Mouse (Mus musculus) large intestine, adult 2 months (tissue): ENCODE results near the gene Zbtb18. TPM values are rescaled to one million over a fixed set of nuclear protein-coding genes. Genes with fewer than 3 reads are reported as not detected.
"Not testable (repeated sequence)": the region's sequence is repeated elsewhere in the genome, so short reads cannot be mapped to it uniquely, and the experiment has no call there.

Source experiments
- DNase-seq: peaks from one replicate; pipeline ENCODE4 v3.0.0-alpha.2; 2012; ENCODE audit warnings: low read depth, low spot score
- WGBS: fragments of 180-500 bp; shearing (Covaris S2); methylation state at CpG from one replicate; pipeline ENCODE4 v1.1.7; 2018; 5-methylcytosine and 5-hydroxymethylcytosine counted together
- polyA plus RNA-seq: library from polyadenylated mRNA; depleted of rRNA; stranded (reverse); fragments of >200 nt; gene quantifications from 2 replicates; pipeline ENCODE4 v1.2.3, GENCODE M21; 2012

Gene Zbtb18
- polyA plus RNA-seq, 1 experiment, result 9.3 TPM

- 64% methylated on average over 7 of the region's 7 CpGs for WGBS
- no peak for DNase-seq
These were observed 3.4 kb downstream of the Zbtb18 start for GRCm38 (mm10) chr1:177445461-177446130.

GRCm38 (mm10) chr1:177447086-177447485, 4.9 kb downstream of the Zbtb18 start:
- DNase-seq, result no peak

GRCm38 (mm10) chr1:177447541-177448111, 5.5 kb downstream of the Zbtb18 start:
- no peak for DNase-seq
- 94% methylated on average over 12 of the region's 12 CpGs for WGBS

More at GRCm38 (mm10) chr1:177447086-177447485, 4.9 kb downstream of the Zbtb18 start:
- WGBS, result 76% methylated on average over 9 of the region's 9 CpGs

GRCm38 (mm10) chr1:177448121-177448561, 6.0 kb downstream of the Zbtb18 start:
- 97% methylated on average over 25 of the region's 25 CpGs for WGBS
- DNase-seq, result no peak

GRCm38 (mm10) chr1:177448921-177449320, 6.8 kb downstream of the Zbtb18 start:
- 80% methylated on average over 2 of the region's 2 CpGs for WGBS
- DNase-seq, result no peak

GRCm38 (mm10) chr1:177449857-177450256, 7.7 kb downstream of the Zbtb18 start:
- WGBS, result 87% methylated on average over 7 of the region's 7 CpGs
- DNase-seq, result not testable (repeated sequence)

GRCm38 (mm10) chr1:177451041-177451440, 8.9 kb downstream of the Zbtb18 start:
- DNase-seq, result no peak
- 91% methylated on average over 2 of the region's 2 CpGs for WGBS

GRCm38 (mm10) chr1:177451991-177452431, 9.9 kb downstream of the Zbtb18 start:
- DNase-seq, result no peak
- WGBS, result 84% methylated on average over 4 of the region's 4 CpGs

- 76% methylated on average over 5 of the region's 5 CpGs for WGBS
- no peak for DNase-seq
These were observed 10.8 kb downstream of the Zbtb18 start for GRCm38 (mm10) chr1:177452987-177453386.

- WGBS, result 31% methylated on average over 8 of the region's 8 CpGs
These were observed 11.7 kb downstream of the Zbtb18 start for GRCm38 (mm10) chr1:177453806-177454205.

GRCm38 (mm10) chr1:177454492-177454891, 12.3 kb downstream of the Zbtb18 start:
- 86% methylated on average over 6 of the region's 6 CpGs for WGBS
- no peak for DNase-seq

More at GRCm38 (mm10) chr1:177453806-177454205, 11.7 kb downstream of the Zbtb18 start:
- no peak for DNase-seq

GRCm38 (mm10) chr1:177455466-177455865, 13.3 kb downstream of the Zbtb18 start:
- WGBS, result 79% methylated on average over 5 of the region's 5 CpGs
- DNase-seq, result no peak

- no peak for DNase-seq
- 87% methylated on average over 4 of the region's 4 CpGs for WGBS
These were observed 14.1 kb downstream of the Zbtb18 start for GRCm38 (mm10) chr1:177456208-177456607.

- no peak for DNase-seq
- WGBS, result 47% methylated on average over 4 of the region's 4 CpGs
These were observed 14.6 kb downstream of the Zbtb18 start for GRCm38 (mm10) chr1:177456772-177457171.

GRCm38 (mm10) chr1:177457981-177458380, 15.8 kb downstream of the Zbtb18 start:
- DNase-seq, result no peak
- 95% methylated on average over 6 of the region's 6 CpGs for WGBS

GRCm38 (mm10) chr1:177458456-177459389, 16.6 kb downstream of the Zbtb18 start:
- 43% methylated on average over 18 of the region's 18 CpGs for WGBS
- DNase-seq, result no peak

GRCm38 (mm10) chr1:177459536-177459935, 17.4 kb downstream of the Zbtb18 start:
- WGBS, result 15% methylated on average over 2 of the region's 2 CpGs
- no peak for DNase-seq

GRCm38 (mm10) chr1:177467150-177467549, 25.0 kb downstream of the Zbtb18 start:
- WGBS, result 52% methylated on average over 8 of the region's 8 CpGs
- DNase-seq, result no peak

GRCm38 (mm10) chr1:177468436-177468835, 26.3 kb downstream of the Zbtb18 start:
- WGBS, result 74% methylated on average over 5 of the region's 5 CpGs
- DNase-seq, result no peak

GRCm38 (mm10) chr1:177470091-177470490, 27.9 kb downstream of the Zbtb18 start:
- DNase-seq, result no peak
- 21% methylated on average over 4 of the region's 4 CpGs for WGBS
